Mouse (Mus musculus): Measurements from ENCODE around the gene Slc35f2. TPM values are rescaled to one million over a fixed set of nuclear protein-coding genes. Genes with fewer than 3 reads are reported as not detected.

Gene Slc35f2
- polyA plus RNA-seq, 1 experiment = 0.30 TPM

DNA sequence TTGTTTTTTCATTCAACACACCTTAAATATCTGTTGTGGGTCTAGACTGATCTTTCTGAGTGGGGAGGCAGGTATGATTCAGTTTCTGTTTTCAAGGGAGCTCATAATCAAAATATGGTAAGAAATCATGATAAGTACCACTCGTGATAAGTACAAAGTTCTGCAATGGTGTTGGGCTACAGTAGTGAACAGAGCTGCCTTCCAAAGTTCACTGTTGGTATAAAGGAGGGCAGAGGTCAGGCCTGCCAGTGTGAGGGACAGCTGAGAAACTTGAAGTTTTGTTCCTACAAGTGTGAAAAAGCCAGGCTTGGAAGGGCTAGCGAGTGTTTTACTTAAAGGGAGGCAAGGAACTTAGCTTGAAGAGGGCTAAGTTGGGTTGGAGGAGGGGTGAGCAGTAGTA lies 4.2 kb downstream of the Slc35f2 start:
- Histone ChIP-seq H3K4me3 (ENCODE audit: insufficient read depth, low read length) (no peak overlapping the region), H3K4me1 (ENCODE audit: control insufficient read depth, insufficient read depth, low read length) (no peaks in the 10 kb centered on the region), H3K27ac (ENCODE audit: insufficient read depth, low read length) (no peak overlapping the region)
- TF ChIP-seq CTCF (IDR thresholded peaks at IDR 0.05; ENCODE audit: borderline replicate concordance, insufficient read depth, low read length) = no peak
- TF ChIP-seq POLR2A (IDR thresholded peaks at IDR 0.05; ENCODE audit: low read depth, low read length) = no peak

DNA sequence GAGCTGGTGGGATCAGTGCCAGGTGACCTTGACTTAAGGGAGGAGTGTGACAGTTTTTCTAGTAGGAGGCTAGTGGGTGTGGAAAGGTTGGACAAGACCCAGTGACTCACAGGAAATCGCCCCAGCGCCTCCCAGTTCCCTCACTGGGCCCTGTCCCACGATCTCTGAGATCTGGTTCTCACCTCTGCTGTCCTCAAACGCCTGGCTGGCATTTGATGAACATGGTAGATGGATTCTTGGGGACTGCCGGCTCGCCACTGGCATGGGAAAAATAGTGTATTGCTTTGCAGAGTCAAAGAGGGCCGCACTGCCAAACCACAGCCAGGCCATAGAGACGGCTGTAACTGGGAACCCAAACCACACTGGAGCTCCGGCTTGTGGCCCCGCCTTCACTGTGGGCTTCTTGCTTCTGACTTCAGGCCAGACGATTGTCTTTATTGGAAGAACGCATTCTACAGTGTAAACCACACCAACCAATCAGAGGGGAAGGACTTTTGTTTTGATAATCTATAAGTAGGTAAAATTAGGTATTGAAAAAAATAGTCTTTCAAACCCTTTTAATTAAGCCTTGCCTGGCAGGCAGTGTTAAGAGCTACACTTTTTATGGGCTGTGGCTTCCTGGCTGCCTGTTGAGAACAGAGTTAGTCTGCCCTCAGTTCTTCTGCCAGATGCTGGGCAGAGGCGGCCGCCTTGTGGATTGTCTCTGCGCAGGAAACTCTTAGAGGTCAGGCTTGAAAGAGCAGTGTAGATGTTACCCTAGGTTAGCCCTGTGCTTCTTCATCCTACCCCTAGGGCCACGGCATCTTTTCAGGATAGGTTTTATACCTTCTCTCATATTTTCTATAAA lies 15.4 kb downstream of the Slc35f2 start:
- H3K27ac ChIP-seq (ENCODE audit: insufficient read depth, low read length) = no peak overlapping the region
- TF ChIP-seq CTCF (IDR thresholded peaks at IDR 0.05; ENCODE audit: borderline replicate concordance, insufficient read depth, low read length) (no peak), POLR2A (IDR thresholded peaks at IDR 0.05; ENCODE audit: low read depth, low read length) (no peak)
- H3K4me3 ChIP-seq (ENCODE audit: insufficient read depth, low read length) = no peak overlapping the region
- H3K4me1 ChIP-seq (ENCODE audit: control insufficient read depth, insufficient read depth, low read length) = no peaks in the 10 kb centered on the region; the same call in 1 of the 2 replicates

DNA sequence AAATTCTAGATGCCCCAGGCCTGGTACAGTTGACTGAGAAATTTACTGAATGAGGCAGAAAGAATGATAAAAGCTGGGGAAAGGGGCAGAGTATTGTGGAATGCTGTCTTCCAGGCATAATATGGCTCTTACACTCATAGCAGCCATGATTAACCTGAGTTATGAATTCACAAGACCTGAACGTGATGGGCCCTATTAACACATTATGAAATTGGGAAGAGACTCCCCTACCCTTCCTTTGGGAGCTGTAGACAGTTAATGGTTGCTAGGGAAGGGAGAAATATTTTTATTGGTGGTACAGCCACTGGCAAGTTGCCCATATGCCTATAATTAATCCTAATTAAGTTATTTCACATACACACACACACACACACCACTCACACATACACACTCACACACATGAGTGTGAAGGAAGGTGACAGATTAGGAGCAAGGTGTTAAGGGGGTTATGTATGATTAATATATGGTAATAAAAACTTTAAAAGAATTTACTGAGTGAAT lies 22.5 kb downstream of the Slc35f2 start:
- Histone ChIP-seq H3K27ac (ENCODE audit: insufficient read depth, low read length) (no peak overlapping the region), H3K4me1 (ENCODE audit: control insufficient read depth, insufficient read depth, low read length) (no peaks in the 10 kb centered on the region; the same call in 1 of the 2 replicates), H3K4me3 (ENCODE audit: insufficient read depth, low read length) (no peak overlapping the region)
- TF ChIP-seq CTCF (IDR thresholded peaks at IDR 0.05; ENCODE audit: borderline replicate concordance, insufficient read depth, low read length) (no peak), POLR2A (IDR thresholded peaks at IDR 0.05; ENCODE audit: low read depth, low read length) (no peak)

DNA sequence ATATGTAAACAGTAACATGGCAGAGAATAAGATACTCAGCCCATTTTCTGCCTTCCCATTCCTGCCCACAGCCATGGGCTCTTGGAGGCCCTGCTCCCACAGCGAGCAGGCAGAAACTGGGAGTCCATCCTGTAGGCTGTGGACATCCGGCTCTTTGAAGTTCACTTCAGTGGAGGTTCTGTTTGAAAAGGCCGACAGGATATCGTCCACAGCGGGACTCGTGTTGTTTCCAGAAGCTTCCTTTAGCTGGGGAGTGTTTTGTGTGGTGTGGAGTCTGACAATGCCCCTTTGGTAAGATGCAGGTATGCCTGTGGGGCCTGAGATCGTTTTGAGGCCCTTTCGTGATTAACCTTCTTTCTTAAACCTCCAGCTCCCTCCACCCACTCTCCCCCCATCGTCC lies 23.2 kb downstream of the Slc35f2 start:
- Histone ChIP-seq H3K4me1 (ENCODE audit: control insufficient read depth, insufficient read depth, low read length) (no peaks in the 10 kb centered on the region; the same call in 1 of the 2 replicates), H3K27ac (ENCODE audit: insufficient read depth, low read length) (no peak overlapping the region), H3K4me3 (ENCODE audit: insufficient read depth, low read length) (no peak overlapping the region)
- TF ChIP-seq CTCF (IDR thresholded peaks at IDR 0.05; ENCODE audit: borderline replicate concordance, insufficient read depth, low read length) (no peak), POLR2A (IDR thresholded peaks at IDR 0.05; ENCODE audit: low read depth, low read length) (no peak)

DNA sequence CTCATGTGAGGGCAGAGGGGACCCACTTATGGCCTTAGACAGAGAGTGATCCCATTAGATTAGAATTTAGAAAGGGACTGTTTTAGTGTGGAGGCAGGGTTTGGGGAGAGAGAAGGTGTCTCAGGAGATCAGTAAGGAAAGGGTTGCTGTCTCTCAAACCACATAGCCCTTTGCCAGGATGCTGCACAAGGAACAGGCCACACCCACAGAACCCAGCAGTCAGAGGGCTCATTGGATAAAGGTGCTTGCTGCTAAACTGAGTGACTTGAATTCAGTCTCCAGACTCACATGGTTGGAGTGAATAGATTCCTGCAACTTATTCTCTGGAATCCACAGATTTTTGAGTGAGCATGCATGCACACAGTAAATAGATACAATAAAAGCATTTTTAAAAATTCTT lies 24.0 kb downstream of the Slc35f2 start:
- Histone ChIP-seq H3K27ac (ENCODE audit: insufficient read depth, low read length) (no peak overlapping the region), H3K4me3 (ENCODE audit: insufficient read depth, low read length) (no peak overlapping the region), H3K4me1 (ENCODE audit: control insufficient read depth, insufficient read depth, low read length) (no peaks in the 10 kb centered on the region)
- no peak for TF ChIP-seq POLR2A (IDR thresholded peaks at IDR 0.05; ENCODE audit: low read depth, low read length)
- TF ChIP-seq CTCF (IDR thresholded peaks at IDR 0.05; ENCODE audit: borderline replicate concordance, insufficient read depth, low read length) = no peak

DNA sequence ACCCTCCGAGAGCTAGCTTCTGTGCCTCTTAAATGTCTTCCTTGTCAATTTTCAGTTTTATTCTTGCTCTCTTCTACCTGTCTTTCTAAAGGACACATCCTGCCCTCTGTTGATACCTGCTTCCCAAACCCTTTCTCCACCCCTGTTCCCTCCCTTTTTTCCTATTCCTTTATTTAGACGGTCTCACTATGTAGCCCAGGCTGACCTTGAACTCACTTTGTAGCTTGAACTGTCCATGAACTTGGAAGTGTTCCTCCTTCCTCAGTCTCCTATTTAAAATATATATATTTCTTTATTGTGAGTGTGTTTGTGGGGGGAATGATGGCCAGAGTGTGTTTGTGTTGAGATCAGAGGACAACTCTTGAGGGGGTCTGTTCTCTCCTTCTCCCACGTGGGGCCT lies 25.0 kb downstream of the Slc35f2 start:
- TF ChIP-seq POLR2A (IDR thresholded peaks at IDR 0.05; ENCODE audit: low read depth, low read length) (no peak), CTCF (IDR thresholded peaks at IDR 0.05; ENCODE audit: borderline replicate concordance, insufficient read depth, low read length) (no peak)
- Histone ChIP-seq H3K4me1 (ENCODE audit: control insufficient read depth, insufficient read depth, low read length) (no peaks in the 10 kb centered on the region), H3K4me3 (ENCODE audit: insufficient read depth, low read length) (no peak overlapping the region), H3K27ac (ENCODE audit: insufficient read depth, low read length) (no peak overlapping the region)

DNA sequence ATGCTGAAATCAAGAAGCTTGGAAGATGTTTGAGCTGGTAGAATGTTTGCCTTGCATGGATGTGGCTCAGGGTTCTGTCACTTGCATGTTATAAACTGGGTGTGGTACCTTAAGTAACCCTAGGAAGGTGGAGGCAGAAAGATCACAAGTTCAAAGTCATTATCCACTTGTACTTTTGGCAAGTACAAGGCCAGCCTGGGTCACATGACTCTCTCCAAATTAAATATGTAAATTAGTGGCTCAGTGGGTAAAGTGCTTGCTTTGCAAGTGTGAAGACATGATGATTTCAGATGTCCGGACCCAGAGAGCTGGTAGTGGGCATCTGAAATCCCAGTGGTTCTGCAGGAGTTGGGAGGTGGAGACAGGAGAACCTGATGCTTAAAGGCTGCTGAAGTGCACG lies 25.8 kb downstream of the Slc35f2 start:
- H3K27ac ChIP-seq (ENCODE audit: insufficient read depth, low read length) = no peak overlapping the region
- no peaks in the 10 kb centered on the region for H3K4me1 ChIP-seq (ENCODE audit: control insufficient read depth, insufficient read depth, low read length)
- no peak for TF ChIP-seq CTCF (IDR thresholded peaks at IDR 0.05; ENCODE audit: borderline replicate concordance, insufficient read depth, low read length)
- no peak for TF ChIP-seq POLR2A (IDR thresholded peaks at IDR 0.05; ENCODE audit: low read depth, low read length)
- no peak overlapping the region for H3K4me3 ChIP-seq (ENCODE audit: insufficient read depth, low read length)

DNA sequence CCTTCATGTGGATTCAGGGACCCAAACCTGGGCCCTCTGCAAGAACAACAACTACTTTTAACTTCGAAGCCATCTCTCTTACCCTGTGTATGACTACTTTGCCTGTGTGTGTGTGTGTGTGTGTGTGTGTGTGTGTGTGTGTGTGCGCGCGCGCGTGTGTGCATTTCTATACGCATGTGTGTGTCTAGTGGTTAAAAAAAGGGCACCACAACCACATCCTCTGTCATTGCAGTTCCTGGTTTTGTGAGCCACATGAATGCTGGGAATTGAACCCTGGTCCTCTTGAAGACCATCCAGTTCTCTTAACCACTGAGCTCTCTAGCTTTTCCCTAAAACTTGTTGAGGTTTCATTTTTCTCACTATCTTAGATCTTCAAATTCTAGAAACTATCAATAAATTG lies 31.6 kb downstream of the Slc35f2 start:
- H3K4me3 ChIP-seq (ENCODE audit: insufficient read depth, low read length) = no peak overlapping the region
- no peak overlapping the region for H3K27ac ChIP-seq (ENCODE audit: insufficient read depth, low read length)
- TF ChIP-seq POLR2A (IDR thresholded peaks at IDR 0.05; ENCODE audit: low read depth, low read length) = no peak
- no peak for TF ChIP-seq CTCF (IDR thresholded peaks at IDR 0.05; ENCODE audit: borderline replicate concordance, insufficient read depth, low read length)
- no peaks in the 10 kb centered on the region for H3K4me1 ChIP-seq (ENCODE audit: control insufficient read depth, insufficient read depth, low read length)

DNA sequence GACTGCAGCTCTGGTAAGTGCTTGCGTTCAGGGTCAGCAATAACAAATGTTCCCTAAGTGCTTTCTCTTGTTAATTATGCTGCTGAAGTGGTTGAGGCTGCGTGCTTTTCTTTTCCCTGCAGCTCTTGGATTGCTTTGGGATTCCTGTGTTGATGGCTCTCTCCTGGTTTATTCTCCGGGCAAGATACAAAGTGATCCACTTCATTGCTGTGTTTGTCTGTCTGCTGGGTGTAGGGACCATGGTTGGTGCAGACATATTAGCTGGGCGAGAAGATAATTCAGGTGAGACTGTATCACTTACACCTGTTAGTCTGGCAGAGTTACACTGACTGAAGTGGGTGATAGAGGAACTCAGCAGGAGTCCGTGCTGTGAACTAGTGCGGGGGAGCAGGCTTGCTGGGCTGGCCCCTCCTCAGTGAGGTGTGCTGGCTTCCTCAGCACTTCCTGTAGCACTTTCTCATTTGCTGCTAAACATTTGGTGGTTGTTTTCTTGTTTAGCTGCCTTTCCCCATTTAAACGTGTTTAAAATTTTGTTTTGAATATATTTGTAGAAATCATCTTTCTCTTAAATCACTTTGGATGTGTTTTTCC lies 35.3 kb downstream of the Slc35f2 start:
- Histone ChIP-seq H3K27ac (ENCODE audit: insufficient read depth, low read length) (no peak overlapping the region), H3K4me3 (ENCODE audit: insufficient read depth, low read length) (no peak overlapping the region), H3K4me1 (ENCODE audit: control insufficient read depth, insufficient read depth, low read length) (no peaks in the 10 kb centered on the region)
- TF ChIP-seq POLR2A (IDR thresholded peaks at IDR 0.05; ENCODE audit: low read depth, low read length) (no peak), CTCF (IDR thresholded peaks at IDR 0.05; ENCODE audit: borderline replicate concordance, insufficient read depth, low read length) (no peak)

DNA sequence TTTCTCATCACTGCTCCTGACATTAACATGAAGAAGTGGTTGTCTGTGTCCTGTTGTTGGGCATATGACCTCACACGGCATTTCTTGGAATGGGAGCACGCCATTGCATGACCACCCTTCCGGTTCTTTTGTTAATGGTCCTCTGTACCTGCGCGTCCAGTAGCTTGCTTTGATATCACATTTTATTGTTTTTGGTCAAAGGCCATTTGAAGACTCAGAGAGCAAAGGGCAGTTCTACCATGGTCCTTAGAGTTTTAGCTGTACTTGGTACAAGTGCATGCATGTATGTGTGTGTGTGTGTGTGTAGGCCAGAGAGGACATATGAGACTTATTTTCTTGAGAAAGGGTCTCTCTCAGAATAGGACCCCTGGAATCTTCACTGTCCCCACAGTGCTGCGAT lies 42.1 kb downstream of the Slc35f2 start:
- Histone ChIP-seq H3K27ac (ENCODE audit: insufficient read depth, low read length) (no peak overlapping the region), H3K4me3 (ENCODE audit: insufficient read depth, low read length) (no peak overlapping the region), H3K4me1 (ENCODE audit: control insufficient read depth, insufficient read depth, low read length) (no peaks in the 10 kb centered on the region)
- TF ChIP-seq CTCF (IDR thresholded peaks at IDR 0.05; ENCODE audit: borderline replicate concordance, insufficient read depth, low read length) (no peak), POLR2A (IDR thresholded peaks at IDR 0.05; ENCODE audit: low read depth, low read length) (no peak)

Measured in embryonic fibroblast, embryonic 13.5 days (primary cell).